22 mouse cellular contexts compared by ENCODE assay signal in the genomic region with DNA sequence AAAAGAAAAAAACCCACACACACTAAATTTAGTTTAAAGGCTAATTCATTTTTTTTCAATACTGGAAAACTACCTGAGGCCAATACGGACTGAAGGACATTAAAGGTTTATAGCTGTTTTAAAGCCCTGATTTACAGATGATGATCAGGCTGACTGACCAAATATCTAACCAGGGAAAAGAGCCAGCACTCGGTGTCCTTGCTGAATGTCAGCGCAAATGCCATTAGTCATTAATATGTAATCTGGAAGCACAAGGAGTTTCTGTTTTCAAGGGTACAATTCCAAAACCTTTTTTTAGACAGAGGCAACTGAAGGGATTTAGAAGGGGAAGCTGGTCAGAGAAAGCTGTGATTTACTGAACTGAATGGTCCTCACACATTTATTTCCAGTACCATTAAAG. TPM values are rescaled to one million over a fixed set of nuclear protein-coding genes. Genes with fewer than 3 reads are reported as not detected.
DNase-seq lines count a peak whose midpoint lies in the region; ATAC-seq lines count a peak whose summit lies in the region.
"Had no signal": no experiment of that assay in that cellular context is flagged by ENCODE, and none has a peak within 500 bp of the region (broad histone marks: within the 10 kb centered on the region; RNA-seq: fewer than 3 reads in every experiment).

No protein-coding gene starts in this region.

- H3K4me1 ChIP-seq in kidney, embryonic 14.5 days (ENCODE audit: control insufficient read depth, insufficient read depth, low read length), result no peaks in the 10 kb centered on the region
- H3K4me1 ChIP-seq: embryonic facial prominence, embryonic 10.5 days; hindbrain, embryonic 13.5 days; liver, embryonic 13.5 days; midbrain, embryonic 15.5 days; stomach, embryonic 15.5 days had no signal

- H3K9ac ChIP-seq in kidney, embryonic 14.5 days (ENCODE audit: low read depth, low read length), result no peak overlapping the region
- H3K9ac ChIP-seq: hindbrain, embryonic 13.5 days; liver, embryonic 13.5 days; midbrain, embryonic 15.5 days; stomach, embryonic 15.5 days had no signal

- WGBS in kidney, embryonic 14.5 days, result 77% methylated on average over 3 of the region's 3 CpGs

- H3K27ac ChIP-seq in kidney, embryonic 14.5 days (ENCODE audit: low read depth, low read length), result no peak overlapping the region
- H3K27ac ChIP-seq: embryonic facial prominence, embryonic 10.5 days; hindbrain, embryonic 13.5 days; liver, embryonic 13.5 days; midbrain, embryonic 15.5 days; stomach, embryonic 15.5 days had no signal

- no peak overlapping the region for H3K4me2 ChIP-seq in kidney, embryonic 14.5 days (replicated peaks; ENCODE audit: low read depth, low read length)
- H3K4me2 ChIP-seq: hindbrain, embryonic 13.5 days; liver, embryonic 13.5 days; midbrain, embryonic 15.5 days; stomach, embryonic 15.5 days had no signal

- no peaks in the 10 kb centered on the region for H3K9me3 ChIP-seq in kidney, embryonic 14.5 days (ENCODE audit: control insufficient read depth, low read length)
- H3K9me3 ChIP-seq: embryonic facial prominence, embryonic 10.5 days; hindbrain, embryonic 13.5 days; liver, embryonic 13.5 days; midbrain, embryonic 15.5 days; stomach, embryonic 15.5 days had no signal

- peak; percentile 19 to 21 for DNase-seq in gastrocnemius, adult 8-10 months (ENCODE audit: low spot score in 2 of 2)
- no peak for DNase-seq in gastrocnemius, postnatal 10 days
- peak; percentile 80 for DNase-seq in kidney, adult 11 months
- peak; percentile 77 for DNase-seq in adrenal gland, postnatal 14 days
- peak; percentile 74 for DNase-seq in kidney, postnatal 14 days
- no peak for DNase-seq in urinary bladder, postnatal 10 days (ENCODE audit: low spot score)
- DNase-seq: B cell, adult 2 months; cerebellum, postnatal 14 days; layer of hippocampus, postnatal 36 days; liver, embryonic 13.5 days; right cerebral cortex, adult 18-20 months; spleen, adult 18-20 months; thymus, postnatal 25 days had no signal

- peaks cover 28% of the 10 kb centered on the region for H3K36me3 ChIP-seq in kidney, embryonic 14.5 days (ENCODE audit: control insufficient read depth, insufficient read depth, low read length)

- H3K4me3 ChIP-seq in kidney, embryonic 14.5 days (ENCODE audit: low read length), result no peak overlapping the region
- H3K4me3 ChIP-seq: embryonic facial prominence, embryonic 10.5 days; erythroblast, embryonic 14.5 days; hindbrain, embryonic 13.5 days; liver, embryonic 13.5 days; midbrain, embryonic 15.5 days; stomach, embryonic 15.5 days had no signal

- no peaks in the 10 kb centered on the region for H3K27me3 ChIP-seq in kidney, embryonic 14.5 days (ENCODE audit: control insufficient read depth, insufficient read depth, low read length)
- H3K27me3 ChIP-seq: hindbrain, embryonic 13.5 days; liver, embryonic 13.5 days; midbrain, embryonic 15.5 days; Patski; stomach, embryonic 15.5 days had no signal

- no peak for ATAC-seq in kidney, embryonic 14.5 days (ENCODE audit: low FRiP score, low TSS enrichment)
- ATAC-seq: forebrain, embryonic 16.5 days; intestine, embryonic 16.5 days; midbrain, embryonic 15.5 days; Patski had no signal

RNA-seq across cellular contexts. Expression of a gene that starts 11.3 kb away (rescaled TPM):
- 1 to 10 TPM; 5.3 to 8.2 (median 6.5) TPM for total RNA-seq in gastrocnemius, adult 8-10 months (2022)
- 1 to 10 TPM; 5.8 to 6.1 TPM for total RNA-seq in gastrocnemius, postnatal 10 days (2021)
- 36.3 and 48.7 TPM in 2 replicates for polyA plus RNA-seq in kidney, embryonic 14.5 days (2014; fragmentation: Nextera tagmentation; extraction: Ambion mirVana)
- total RNA-seq in adrenal gland, postnatal 14 days (2021), result 21.8 and 26.2 TPM in 2 replicates

RNA-seq across cellular contexts. Expression of a gene that starts 24.0 kb away (rescaled TPM):
- total RNA-seq in gastrocnemius, adult 8-10 months (2022), result 10 to 100 TPM; 14.8 to 24.1 (median 21.3) TPM
- 10 to 100 TPM in 1 of 2 experiments, 1 to 10 TPM in 1; 8.9 to 13.6 TPM for total RNA-seq in gastrocnemius, postnatal 10 days (2021)
- 22.9 and 38.0 TPM in 2 replicates for polyA plus RNA-seq in kidney, embryonic 14.5 days (2014; fragmentation: Nextera tagmentation; extraction: Ambion mirVana)
- total RNA-seq in adrenal gland, postnatal 14 days (2021), result 61.7 and 66.2 TPM in 2 replicates

RNA-seq across cellular contexts. Expression of a gene that starts 34.7 kb away (rescaled TPM):
- 10 to 100 TPM; 11.0 to 13.4 (median 11.5) TPM for total RNA-seq in gastrocnemius, adult 8-10 months (2022)
- total RNA-seq in gastrocnemius, postnatal 10 days (2021), result 10 to 100 TPM; 11.0 to 13.2 TPM
- polyA plus RNA-seq in kidney, embryonic 14.5 days (2014; fragmentation: Nextera tagmentation; extraction: Ambion mirVana), result 9.2 and 16.0 TPM in 2 replicates
- total RNA-seq in adrenal gland, postnatal 14 days (2021), result 43.6 and 45.8 TPM in 2 replicates

Comparison
In these comparisons a context has a peak if more than half of its experiments do, and no peak if none do; other contexts are left out.
1. DNase-seq: peak in gastrocnemius, adult 8-10 months (2 of 2), kidney, adult 11 months (single experiment), adrenal gland, postnatal 14 days (single experiment) and kidney, postnatal 14 days (single experiment); none in gastrocnemius, postnatal 10 days (single experiment) and urinary bladder, postnatal 10 days (single experiment).